Mouse (Mus musculus) hematopoietic stem cell, adult 5-6 weeks (primary cell): ENCODE measurements around the gene Fyb. TPM values are rescaled to one million over a fixed set of nuclear protein-coding genes. Genes with fewer than 3 reads are reported as not detected.
A peak's percentile ranks its signal among the peaks of the same experiment; 100 is the strongest.

ENCODE experiments used
- ATAC-seq, 2 experiments: fragments of 125-278 bp in 1 of 2; replicated peaks in 1 of 2; 2 replicates each; pipeline ENCODE4 v1.8.0; 2016 to 2017; ENCODE audit warnings: inconsistent platforms in 2 of 2, mild to moderate bottlenecking in 2 of 2, moderate number of reproducible peaks in 2 of 2, low read depth in 1 of 2, moderate TSS enrichment in 1 of 2; ENCODE audit not compliant: low FRiP score in 2 of 2, poor library complexity in 2 of 2, severe bottlenecking in 2 of 2, insufficient read depth in 1 of 2, low TSS enrichment in 1 of 2
- total RNA-seq: library from RNA; stranded (forward); fragments of 172-1452, 232-1000 nt; gene quantifications from 2 replicates; pipeline ENCODE4 v1.2.3, GENCODE M21; 2017

The Fyb gene
- total RNA-seq, 1 experiment from 2014 or later = 80.6 TPM

DNA sequence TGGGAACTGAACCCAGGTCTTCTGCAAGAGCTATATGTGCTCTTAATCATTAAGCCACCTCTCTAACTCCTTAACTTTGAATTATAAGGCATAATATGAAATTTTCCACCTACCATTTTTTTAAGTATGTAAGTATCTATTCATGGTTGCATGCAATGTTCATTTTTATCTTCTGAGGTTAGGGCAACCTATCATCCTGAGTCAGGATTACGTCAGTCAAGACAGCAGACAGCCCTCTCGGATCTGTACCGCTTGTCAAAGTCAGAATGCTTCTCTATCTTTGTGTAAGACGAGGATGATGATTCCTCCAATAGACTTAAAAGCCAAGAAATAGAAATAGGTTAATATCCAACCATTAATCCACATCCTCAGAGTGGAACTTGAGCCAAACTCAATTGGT, 33.6 kb downstream of the Fyb start:
- ATAC-seq = no peak

DNA sequence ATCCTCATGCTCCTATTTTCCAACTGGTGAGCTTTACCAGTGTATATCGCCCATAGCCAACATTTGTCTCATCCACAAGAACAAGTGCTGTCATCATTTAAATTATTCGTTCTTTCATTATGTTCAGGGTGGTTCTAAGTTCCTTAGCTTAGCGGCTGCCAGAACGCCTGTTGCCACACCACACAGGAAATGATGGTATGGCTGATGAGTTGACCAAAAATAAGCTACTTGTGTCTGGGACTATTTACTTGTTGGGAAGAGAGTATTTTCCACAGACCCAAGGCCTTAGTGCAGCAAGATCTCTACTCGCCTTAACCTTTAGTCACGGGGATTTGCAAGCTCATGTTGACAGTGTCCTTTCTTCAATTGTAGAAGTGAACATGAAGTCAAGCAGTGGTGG, 34.3 kb downstream of the Fyb start:
- ATAC-seq = peak; percentile 25 to 28; a peak in 2 of 4 replicates

DNA sequence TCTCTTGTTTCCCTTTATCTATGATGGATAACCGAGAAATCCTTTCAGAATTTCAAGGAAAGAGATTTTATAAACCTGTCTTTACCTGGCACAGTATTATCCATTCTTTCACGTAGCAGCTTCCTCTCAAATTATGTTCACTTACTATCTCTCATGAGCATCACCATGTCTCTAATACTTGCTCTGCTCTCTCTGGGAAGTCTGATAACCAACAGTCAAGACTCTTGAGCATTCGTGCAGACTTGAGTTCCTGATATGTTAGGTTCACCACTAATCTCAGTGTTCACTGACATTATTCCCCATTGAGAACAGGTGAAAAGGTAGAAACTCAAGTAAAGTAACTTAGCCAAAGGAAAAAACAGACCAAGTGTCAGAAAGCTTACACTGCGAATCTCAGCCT, 34.9 kb downstream of the Fyb start:
- ATAC-seq = no peak

DNA sequence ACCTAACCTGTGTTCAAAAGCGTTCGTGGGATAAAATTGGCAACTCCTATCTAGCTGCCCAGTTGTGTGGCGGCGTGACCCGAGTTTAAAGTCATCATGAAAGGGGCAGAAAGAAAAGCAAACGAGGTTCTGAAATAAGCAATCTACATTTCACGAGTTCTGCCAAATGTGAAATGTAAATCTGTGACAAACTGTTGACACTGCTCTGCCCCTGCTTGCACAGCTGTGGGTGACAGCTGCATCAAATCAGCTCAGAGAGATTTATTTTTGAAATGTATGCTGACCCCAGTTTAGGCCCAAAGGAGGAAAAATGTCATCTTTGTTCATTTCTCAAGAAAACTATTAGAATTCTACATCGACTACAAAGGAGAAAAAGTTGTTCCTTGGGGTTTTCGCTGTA, 36.5 kb downstream of the Fyb start:
- ATAC-seq = no peak

DNA sequence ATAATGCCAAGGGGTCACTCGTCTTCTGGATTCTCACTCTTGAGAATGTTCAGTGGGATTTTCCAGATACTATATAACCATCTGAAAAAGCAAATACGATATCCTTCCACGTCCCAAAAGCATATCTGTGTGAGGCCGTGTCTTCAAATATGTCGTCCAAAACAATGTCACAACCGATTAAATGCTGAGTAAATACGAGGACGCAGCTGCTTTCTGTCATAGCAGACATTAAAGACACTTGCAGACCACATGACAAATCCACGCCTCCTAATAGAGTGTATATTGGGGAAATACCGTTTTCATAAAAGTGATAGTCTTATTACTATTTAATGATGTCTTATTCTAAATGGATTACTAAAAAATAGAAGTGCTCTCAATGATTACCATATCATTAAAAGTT, 38.0 kb downstream of the Fyb start:
- ATAC-seq = no peak

DNA sequence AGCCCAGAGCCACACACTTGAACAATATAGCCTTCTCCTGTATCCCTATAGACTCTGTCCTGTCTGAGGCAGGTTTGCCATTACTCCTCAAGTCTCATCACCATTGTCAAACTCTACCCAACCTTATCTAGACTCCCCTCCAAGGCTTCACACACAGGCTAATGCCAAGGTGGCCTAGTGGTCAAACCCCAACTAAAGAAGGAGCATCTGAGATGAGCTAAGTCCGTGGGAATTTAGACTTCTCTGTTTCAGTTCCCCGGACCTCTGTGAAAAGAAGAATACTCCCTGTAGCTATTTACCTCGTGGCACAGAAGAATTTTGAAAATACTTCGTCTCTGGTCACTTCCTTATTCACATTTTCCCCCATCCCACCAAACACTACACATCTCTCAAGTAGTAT, 39.5 kb downstream of the Fyb start:
- no peak for ATAC-seq

DNA sequence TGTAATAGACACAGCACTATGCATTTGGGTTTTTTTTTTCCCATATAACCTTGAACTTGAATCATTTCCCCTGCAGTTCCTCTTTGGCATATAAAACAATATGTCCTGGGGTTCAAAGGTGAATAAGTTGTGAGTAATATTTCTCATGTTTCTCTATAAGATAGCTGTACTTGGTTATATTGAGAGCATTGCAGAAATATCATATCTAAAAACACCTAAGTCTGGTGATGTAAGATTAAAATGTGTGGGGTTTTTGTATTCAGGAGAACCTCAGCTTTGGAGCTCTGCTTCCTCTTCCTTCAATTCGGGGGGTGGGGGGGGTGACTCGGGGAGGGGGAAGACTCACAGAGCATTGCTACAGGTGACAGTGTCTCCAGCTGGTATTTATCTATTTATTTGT, 40.0 kb downstream of the Fyb start:
- ATAC-seq = no peak

DNA sequence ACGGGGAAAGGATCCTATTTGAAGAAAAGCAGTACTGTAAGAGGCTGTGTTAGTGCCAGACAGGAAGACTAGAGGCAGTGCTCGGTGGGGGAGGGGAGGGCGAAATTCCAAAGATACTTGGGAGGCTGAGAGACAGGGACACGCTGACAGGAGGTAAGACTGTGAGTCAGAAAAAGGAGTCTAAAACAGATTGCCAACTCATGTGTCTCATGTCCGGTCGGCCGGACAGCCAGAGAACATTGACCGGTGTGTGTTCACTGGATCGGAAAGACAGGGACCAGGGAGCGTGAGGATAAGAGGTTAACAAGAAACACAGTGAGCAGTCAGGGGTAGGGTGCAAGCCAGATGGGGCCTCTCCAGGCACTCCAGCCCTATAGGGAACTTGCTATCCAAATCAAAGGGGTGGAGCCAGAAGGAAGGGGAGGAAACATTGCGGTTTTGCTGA, 42.3 kb downstream of the Fyb start:
- peak; percentile 63 to 70 for ATAC-seq

DNA sequence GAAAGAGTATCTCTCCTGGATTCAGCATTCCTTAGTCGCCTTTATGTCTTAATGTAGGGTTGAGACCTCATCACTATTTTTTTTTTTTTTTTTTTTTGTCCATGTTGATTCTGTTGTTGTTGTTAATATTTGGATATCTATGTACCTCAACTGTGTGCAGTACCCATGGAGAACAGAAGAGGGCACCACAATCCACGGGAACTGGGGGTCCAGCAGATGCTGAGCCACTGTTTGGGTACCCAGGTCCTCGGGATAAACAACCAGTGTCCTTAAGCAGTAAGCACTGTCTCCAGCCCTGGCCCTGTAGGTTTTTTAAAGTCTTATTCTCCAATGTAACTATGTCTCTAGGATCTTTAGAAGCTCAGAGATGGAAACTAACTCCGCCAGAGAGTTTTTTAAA, 43.2 kb downstream of the Fyb start:
- no peak for ATAC-seq

DNA sequence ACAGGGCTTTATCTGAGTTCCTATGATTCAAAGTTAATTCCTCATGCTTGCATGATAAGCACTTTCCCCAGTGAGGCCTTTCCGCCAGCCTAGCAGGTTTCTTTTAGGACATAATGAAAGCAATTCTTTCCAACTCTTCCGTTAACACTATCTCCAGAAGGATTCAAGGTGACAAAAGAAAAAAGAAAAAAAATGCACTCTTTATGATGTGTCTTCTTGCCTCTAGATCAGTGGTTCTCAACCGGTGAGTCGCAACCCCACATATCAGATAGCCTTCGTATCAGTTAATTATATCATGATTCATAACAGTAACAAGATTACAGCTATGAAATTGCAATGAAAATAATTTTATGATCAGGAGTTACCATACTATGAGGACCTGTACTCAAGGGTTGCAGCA, 45.3 kb downstream of the Fyb start:
- ATAC-seq = no peak

DNA sequence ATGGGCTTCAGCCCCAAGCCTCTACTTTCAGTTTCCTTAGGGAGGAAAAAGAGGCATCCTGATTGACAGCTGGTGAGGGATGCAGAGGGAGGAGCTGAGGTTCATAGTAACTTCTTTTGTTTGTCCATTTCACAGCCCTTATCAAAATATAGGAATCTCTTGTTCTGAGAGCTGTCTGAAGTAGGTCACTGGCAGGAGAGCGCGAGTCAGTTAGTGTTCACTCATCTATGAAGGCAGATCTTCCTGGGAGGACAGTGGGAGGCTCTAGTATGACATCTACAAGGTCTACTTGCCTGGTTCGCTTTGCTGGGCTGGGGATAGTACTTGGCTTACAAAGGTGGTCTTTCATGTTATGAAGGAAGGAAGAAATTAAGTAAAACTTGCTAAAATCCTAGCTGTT, 46.0 kb downstream of the Fyb start:
- ATAC-seq = no peak

DNA sequence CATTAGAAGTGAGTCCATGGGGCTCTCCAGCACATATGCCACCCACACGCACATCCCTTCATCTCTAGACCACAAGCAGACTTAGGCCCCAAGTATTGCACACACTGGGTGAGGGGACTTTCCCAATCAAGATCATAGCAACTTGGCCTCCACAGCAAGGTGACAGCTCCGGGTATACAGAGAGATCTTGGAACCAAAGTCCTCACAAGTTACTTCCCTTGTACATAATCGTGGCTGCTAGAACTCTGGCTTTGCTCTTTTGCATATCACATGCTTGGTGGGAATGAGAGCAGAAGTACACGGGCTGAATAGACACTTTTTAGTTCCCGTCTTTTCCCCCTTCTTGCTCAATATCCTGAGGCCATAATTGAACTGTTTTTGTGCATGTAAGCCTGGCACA, 46.4 kb downstream of the Fyb start:
- ATAC-seq = peak; percentile 74 to 83

DNA sequence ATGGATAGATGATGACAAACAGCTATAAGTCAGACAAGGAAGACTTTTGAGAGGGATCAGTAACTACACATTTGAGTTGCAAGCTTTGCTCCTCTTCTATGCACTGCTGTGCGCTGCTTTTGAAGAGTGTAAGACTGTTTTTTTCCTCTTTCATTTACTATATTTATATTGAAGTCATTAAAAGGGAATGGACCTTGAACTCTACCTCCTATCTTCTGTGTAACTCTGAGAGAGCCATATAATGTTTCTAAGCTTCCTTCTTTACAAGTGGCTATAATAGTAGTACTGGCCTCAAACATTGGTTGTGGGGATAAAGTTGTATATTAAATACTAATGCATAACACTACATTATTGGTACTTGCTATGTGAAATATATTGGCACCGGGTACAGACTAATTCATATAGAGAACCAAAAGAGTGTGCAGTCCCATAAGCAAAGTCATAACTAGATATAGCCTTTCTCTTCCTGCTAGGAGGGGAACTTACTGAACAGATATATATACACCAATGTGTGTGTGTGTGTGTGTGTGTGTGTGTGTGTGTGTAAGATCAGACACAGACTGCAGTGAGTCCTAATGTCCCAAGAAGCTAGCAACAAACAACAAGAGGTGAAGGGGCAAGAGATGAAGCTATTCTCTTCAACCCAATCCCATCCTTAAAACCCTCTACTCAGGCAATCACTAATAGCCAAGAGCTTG, 47.7 kb downstream of the Fyb start:
- no peak for ATAC-seq

DNA sequence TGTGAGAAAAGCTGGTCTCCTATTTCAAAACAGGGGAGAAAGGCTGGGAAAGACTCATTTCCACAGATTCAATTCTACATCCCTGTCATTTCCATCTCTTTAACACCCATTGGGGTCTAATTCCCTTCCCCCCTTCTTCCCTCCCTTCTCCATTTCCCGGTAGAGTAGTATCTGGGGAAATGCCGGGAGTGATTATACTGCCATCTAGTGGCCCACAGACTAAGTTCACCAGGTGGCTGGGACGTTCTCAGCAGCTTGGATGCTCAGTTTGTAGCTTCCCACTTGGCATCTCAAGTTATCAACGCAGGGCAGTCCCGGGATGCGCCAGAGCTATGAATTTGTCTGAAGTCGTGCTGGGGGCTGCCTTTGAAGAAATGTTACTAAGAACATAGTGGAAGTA, 48.2 kb downstream of the Fyb start:
- peak; percentile 33 to 57; a peak in 1 of 4 replicates for ATAC-seq

DNA sequence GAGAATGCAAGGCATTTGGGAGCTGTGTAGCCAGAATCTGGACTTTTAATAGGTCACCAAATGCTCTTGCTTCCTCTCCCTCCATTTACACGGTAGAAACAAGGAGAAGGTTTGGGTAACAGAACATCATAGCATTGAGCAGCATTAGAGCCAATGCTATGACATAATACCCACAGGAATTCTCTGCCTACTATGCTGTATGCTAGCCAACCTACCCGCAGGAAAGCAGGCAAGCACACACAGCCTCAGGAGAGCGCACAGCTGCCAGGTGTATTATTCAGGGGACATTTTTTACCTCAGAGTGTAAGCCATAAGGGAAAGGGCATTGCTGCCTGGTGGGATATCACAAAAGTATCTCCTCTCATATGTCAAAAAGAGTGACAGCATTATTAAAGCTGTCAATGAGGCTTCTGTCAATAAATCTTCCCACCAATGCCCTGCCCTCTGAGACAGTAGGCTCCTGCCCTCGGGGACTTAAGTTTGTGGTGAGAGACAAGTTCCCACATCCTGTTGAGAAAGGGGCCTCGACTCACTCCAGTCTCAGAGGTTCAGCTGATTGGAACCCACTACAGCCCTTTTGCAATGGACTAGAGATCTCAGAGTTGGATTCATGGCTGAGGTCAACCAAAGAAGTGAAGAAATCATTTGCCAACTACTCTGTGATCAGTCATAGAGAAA, 51.8 kb downstream of the Fyb start:
- ATAC-seq = peak; percentile 79 to 81; a peak in 3 of 4 replicates

DNA sequence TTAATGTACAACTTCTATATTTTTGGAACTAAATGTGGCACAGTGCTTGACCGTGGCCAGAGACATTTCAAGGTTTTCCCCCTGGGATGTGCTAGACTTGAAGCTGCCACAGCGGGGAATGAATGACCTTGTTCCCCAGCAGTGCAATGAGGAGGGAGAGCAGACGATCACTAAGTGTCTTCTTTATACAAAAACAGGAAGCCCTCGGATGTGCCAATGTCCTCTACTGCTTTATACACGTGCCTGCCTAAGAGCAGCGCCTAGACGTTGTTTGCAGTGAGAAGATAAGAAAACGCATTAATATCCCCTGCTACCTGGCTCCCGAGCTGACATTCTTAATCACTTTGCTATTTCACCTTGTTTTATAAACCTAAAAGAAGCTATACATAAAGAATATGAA, 55.3 kb downstream of the Fyb start:
- ATAC-seq = peak; percentile 14 to 40; a peak in 1 of 4 replicates

DNA sequence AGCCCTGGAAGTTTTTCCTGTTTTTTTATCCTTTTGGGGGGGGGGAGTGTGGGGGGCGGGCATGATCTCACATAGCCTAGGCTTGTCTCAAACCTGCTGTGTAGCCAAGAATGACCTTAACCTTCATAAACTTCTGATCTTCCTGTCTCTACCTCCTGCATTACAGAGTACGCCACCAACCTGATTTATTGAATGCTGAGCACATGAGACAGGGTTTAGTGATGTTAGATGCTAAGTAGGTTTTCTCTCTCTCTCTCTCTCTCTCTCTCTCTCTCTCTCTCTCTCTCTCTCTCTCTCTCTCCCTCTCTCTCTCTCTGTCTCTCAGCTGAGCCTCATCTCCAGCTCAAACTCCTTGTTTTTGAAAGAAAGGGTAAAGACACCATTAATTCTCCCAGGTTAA, 56.0 kb downstream of the Fyb start:
- no peak for ATAC-seq

DNA sequence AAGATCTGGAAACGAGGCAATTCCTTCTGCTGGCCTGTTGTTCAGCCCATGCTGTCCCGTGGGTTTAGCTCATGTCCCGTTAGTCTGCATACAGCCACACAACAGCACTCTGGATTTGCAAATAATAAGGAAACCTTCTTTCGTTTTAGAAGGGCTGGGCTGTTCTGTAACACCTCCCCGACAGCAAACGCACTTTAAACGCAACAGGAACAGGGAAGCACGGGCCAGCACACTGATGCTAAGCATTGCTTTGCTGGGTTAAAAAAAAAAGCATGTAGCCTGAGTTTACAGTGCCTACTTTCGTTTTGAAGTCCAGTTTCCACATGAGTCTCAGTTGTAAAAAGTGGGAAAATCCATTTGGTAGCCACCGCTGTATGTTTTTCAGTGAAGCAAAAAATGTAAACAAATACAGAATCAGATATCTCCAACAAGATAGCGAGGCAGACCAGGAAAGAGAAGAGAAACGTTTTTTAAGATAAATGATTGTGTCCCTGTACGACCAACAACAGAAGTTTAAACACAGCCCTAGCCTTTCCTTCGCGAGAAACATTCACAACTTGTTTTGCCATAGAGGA, 56.6 kb downstream of the Fyb start:
- ATAC-seq = peak; percentile 24 to 42; a peak in 1 of 4 replicates
